9 mouse cellular contexts compared by ENCODE assay signal in the genomic region with DNA sequence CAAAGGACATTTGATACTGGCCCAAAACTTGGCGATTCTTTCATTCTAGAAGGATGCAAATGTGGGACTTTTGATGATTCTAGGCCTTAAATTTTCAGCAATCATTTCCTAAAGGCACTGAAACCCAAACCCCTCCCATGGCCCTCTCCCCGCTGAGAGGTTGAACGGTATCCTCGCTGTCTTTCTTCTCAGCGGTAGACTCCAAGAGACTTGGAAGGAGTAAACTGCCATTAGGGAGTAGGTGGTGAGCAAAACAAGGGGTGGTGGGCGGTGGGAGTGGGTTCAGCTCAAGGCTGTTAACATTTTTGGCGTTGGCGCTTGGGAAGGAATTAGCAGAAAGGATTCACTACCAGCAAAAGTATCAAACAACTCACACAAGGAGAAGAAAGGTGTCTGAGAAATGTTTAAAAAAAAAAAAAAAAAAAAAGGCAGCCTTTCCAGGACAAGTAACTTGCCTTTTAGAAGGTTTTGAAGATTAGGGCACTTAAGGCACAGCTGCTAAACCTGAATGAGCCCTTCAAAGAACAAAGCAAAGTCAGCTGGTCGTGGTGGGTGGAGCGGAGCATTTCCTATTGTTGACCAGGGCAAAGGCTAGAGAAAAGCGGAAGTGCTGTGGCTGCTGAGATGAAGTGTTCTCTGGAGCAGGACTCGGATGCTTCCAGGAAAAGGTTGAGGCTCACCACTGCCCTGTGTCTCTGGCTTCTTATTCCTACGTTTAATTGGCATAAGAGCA. TPM values are rescaled to one million over a fixed set of nuclear protein-coding genes. Genes with fewer than 3 reads are reported as not detected.
DNase-seq lines count a peak whose midpoint lies in the region; ATAC-seq and TF ChIP-seq lines count a peak whose summit lies in the region.
"Had no signal": no experiment of that assay in that cellular context is flagged by ENCODE, and none has a peak within 500 bp of the region (broad histone marks: within the 10 kb centered on the region; RNA-seq: fewer than 3 reads in every experiment).

No protein-coding gene starts in this region.

- H3K27me3 ChIP-seq in forebrain, embryonic 13.5 days: peaks cover 4% of the 10 kb centered on the region
- no peaks in the 10 kb centered on the region for H3K27me3 ChIP-seq in hindbrain, embryonic 13.5 days
- no peaks in the 10 kb centered on the region for H3K27me3 ChIP-seq in midbrain, embryonic 16.5 days (ENCODE audit: control insufficient read depth, insufficient read depth, low read depth, low read length)

- peaks cover 19% of the 10 kb centered on the region for H3K4me1 ChIP-seq in forebrain, embryonic 13.5 days
- peaks cover 27% of the 10 kb centered on the region for H3K4me1 ChIP-seq in hindbrain, embryonic 13.5 days (replicated peaks)
- peaks cover 21% of the 10 kb centered on the region for H3K4me1 ChIP-seq in midbrain, embryonic 16.5 days (ENCODE audit: control insufficient read depth, insufficient read depth, low read length)

- H3K9ac ChIP-seq in forebrain, embryonic 13.5 days: peak overlapping the region; percentile 38; the same call in 1 of the 2 replicates
- 0 out of 2 replicates have a peak overlapping the region, but pooled peaks have one; percentile 43 for H3K9ac ChIP-seq in hindbrain, embryonic 13.5 days
- H3K9ac ChIP-seq in midbrain, embryonic 16.5 days (ENCODE audit: low read depth, low read length): peak overlapping the region; percentile 34; the same call in 1 of the 2 replicates

- DNase-seq in layer of hippocampus, adult 2 months (ENCODE audit: low spot score in 2 of 2): no peak
- no peak for DNase-seq in layer of hippocampus, postnatal 14 days (ENCODE audit: low spot score in 2 of 2)
- DNase-seq in liver: peak; percentile 53
- DNase-seq in thymus, postnatal 36 days: peak; percentile 61 to 73
- DNase-seq in cerebellum, adult 8-10 months: no peak

- peak; percentile 39 for ATAC-seq in forebrain, embryonic 13.5 days
- no peak for ATAC-seq in hindbrain, embryonic 13.5 days (ENCODE audit: low FRiP score)
- peak; percentile 16; the same call in 1 of the 2 replicates for ATAC-seq in midbrain, embryonic 16.5 days

- H3K27ac ChIP-seq in layer of hippocampus, adult 2 months: peak overlapping the region; percentile 69
- 0 out of 2 replicates have a peak overlapping the region, but pooled peaks have one; percentile 78 for H3K27ac ChIP-seq in forebrain, embryonic 13.5 days
- H3K27ac ChIP-seq in hindbrain, embryonic 13.5 days: peak overlapping the region; percentile 83
- H3K27ac ChIP-seq in midbrain, embryonic 16.5 days (ENCODE audit: low read length): peak overlapping the region; percentile 86

- no peak for TF ChIP-seq CTCF in layer of hippocampus, adult 2 months (conservative IDR thresholded peaks at IDR 0.05)

- H3K4me2 ChIP-seq in forebrain, embryonic 13.5 days: peak overlapping the region; percentile 26
- H3K4me2 ChIP-seq in hindbrain, embryonic 13.5 days: no peak overlapping the region; the same call in 1 of the 2 replicates
- peak overlapping the region; percentile 33 for H3K4me2 ChIP-seq in midbrain, embryonic 16.5 days (ENCODE audit: low read length)

- WGBS in forebrain, embryonic 13.5 days: 6% methylated on average over 13 of the region's 13 CpGs
- WGBS in hindbrain, embryonic 13.5 days: 6% methylated on average over 13 of the region's 13 CpGs
- 8% methylated on average over 13 of the region's 13 CpGs for WGBS in midbrain, embryonic 16.5 days

- H3K36me3 ChIP-seq in forebrain, embryonic 13.5 days (ENCODE audit: poor library complexity, severe bottlenecking): 0 out of 2 replicates have a peak, but pooled peaks cover 7% of the 10 kb centered on the region
- H3K36me3 ChIP-seq in hindbrain, embryonic 13.5 days: peaks cover 13% of the 10 kb centered on the region
- H3K36me3 ChIP-seq in midbrain, embryonic 16.5 days (ENCODE audit: control insufficient read depth, insufficient read depth, low read length): no peaks in the 10 kb centered on the region
- H3K36me3 ChIP-seq: G1E had no signal

- no peak overlapping the region for H3K4me3 ChIP-seq in layer of hippocampus, adult 2 months
- no peak overlapping the region for H3K4me3 ChIP-seq in forebrain, embryonic 13.5 days
- no peak overlapping the region for H3K4me3 ChIP-seq in hindbrain, embryonic 13.5 days
- no peak overlapping the region for H3K4me3 ChIP-seq in midbrain, embryonic 16.5 days (ENCODE audit: low read depth, low read length)

- H3K9me3 ChIP-seq in forebrain, embryonic 13.5 days (replicated peaks): no peaks in the 10 kb centered on the region
- no peaks in the 10 kb centered on the region for H3K9me3 ChIP-seq in hindbrain, embryonic 13.5 days
- H3K9me3 ChIP-seq in midbrain, embryonic 16.5 days (replicated peaks; ENCODE audit: control insufficient read depth, low read length, poor library complexity, severe bottlenecking): no peaks in the 10 kb centered on the region
- H3K9me3 ChIP-seq: G1E had no signal

RNA-seq across cellular contexts. Expression of a gene that starts 17.0 kb away (rescaled TPM):
- 1,000 to 10,000 TPM; 2,132 to 2,154 TPM for total RNA-seq in layer of hippocampus, adult 2 months (2021)
- 1,000 to 10,000 TPM; 2,045 to 2,355 TPM for total RNA-seq in layer of hippocampus, postnatal 14 days (2021)
- polyA plus RNA-seq in forebrain, embryonic 13.5 days (2015; fragmentation: Nextera tagmentation; extraction: Ambion mirVana): 3,030 and 3,122 TPM in 2 replicates
- polyA plus RNA-seq in hindbrain, embryonic 13.5 days (2015; fragmentation: Nextera tagmentation; extraction: Ambion mirVana): 2,762 and 2,865 TPM in 2 replicates
- polyA plus RNA-seq in midbrain, embryonic 16.5 days (2015; fragmentation: Nextera tagmentation; extraction: Ambion mirVana): 3,317 and 3,489 TPM in 2 replicates

Comparison
In these comparisons a context has a peak if more than half of its experiments do, and no peak if none do; other contexts are left out.
1. DNase-seq: peak in liver (single experiment) and thymus, postnatal 36 days (2 of 2); none in layer of hippocampus, adult 2 months (0 of 2), layer of hippocampus, postnatal 14 days (0 of 2) and cerebellum, adult 8-10 months (single experiment).
2. Peak in every context shown above with its lines, with median percentiles within 50 percentile points of each other: H3K27ac ChIP-seq and H3K9ac ChIP-seq.